ENCODE assay signal across 8 mouse cellular contexts in the genomic region with DNA sequence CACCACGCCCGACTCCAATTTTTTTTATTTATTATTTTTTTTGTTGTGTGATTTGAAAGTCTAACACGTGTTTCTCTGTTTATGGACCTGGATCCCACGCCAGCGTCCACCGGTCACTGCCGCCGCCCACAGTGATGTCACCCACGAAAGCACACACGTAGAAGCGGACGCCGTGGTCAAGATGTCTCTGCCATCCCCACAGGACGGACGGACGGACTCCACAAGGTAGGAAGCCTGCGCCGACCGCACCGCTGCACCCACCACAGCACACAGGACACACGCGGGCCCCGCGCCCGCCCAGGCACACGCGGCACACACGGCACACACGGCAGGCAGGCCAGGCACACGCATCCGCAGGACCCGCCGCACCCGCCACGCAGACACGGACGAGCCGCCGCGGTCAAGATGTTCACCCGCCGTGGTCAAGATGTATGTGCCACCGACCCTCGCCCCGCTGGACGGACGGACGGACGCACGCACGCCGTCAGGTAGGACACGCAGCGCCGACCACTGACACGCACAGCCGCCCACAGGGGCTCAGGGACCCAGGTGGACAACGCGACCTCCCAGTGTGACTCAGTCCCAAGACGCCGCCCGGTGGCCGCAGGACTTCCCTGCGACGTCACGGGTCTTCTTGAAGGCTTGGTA. TPM values are rescaled to one million over a fixed set of nuclear protein-coding genes. Genes with fewer than 3 reads are reported as not detected.
DNase-seq lines count a peak whose midpoint lies in the region; ATAC-seq and TF ChIP-seq lines count a peak whose summit lies in the region.
"Not testable (repeated sequence)": the region's sequence is repeated elsewhere in the genome, so short reads cannot be mapped to it uniquely, and the experiment has no call there.

No protein-coding gene starts in this region.

- not testable (repeated sequence) for TF ChIP-seq POLR2A in brain, embryonic 14.5 days (IDR thresholded peaks at IDR 0.05; ENCODE audit: borderline replicate concordance, extremely low read depth, insufficient read depth, insufficient read length, poor library complexity, severe bottlenecking)

- not testable (repeated sequence) for H3K9ac ChIP-seq in heart, embryonic 13.5 days; kidney, embryonic 16.5 days (replicated peaks; ENCODE audit: low read length); liver, embryonic 15.5 days

- TF ChIP-seq CTCF in brain, embryonic 14.5 days (IDR thresholded peaks at IDR 0.05; ENCODE audit: borderline replicate concordance, extremely low read depth, insufficient read depth, insufficient read length) = peak; percentile 25; the same call in 1 of the 2 replicates

- H3K27ac ChIP-seq in heart, embryonic 13.5 days (replicated peaks); kidney, embryonic 16.5 days (ENCODE audit: low read length); liver, embryonic 15.5 days (replicated peaks): not testable (repeated sequence)

- H3K4me2 ChIP-seq in heart, embryonic 13.5 days; kidney, embryonic 16.5 days (replicated peaks; ENCODE audit: low read depth, low read length); liver, embryonic 15.5 days: not testable (repeated sequence)

- H3K4me3 ChIP-seq in heart, embryonic 13.5 days; kidney, embryonic 16.5 days (ENCODE audit: low read length); liver, embryonic 15.5 days (replicated peaks): not testable (repeated sequence)

- not testable (repeated sequence) for H3K27me3 ChIP-seq in heart, embryonic 13.5 days (replicated peaks); kidney, embryonic 16.5 days (ENCODE audit: insufficient read depth, low read length); liver, embryonic 15.5 days

- ATAC-seq in erythroid progenitor cell, adult 5-6 weeks (replicated peaks; ENCODE audit: low FRiP score, poor library complexity, severe bottlenecking) = peak; percentile 58
- ATAC-seq in heart, embryonic 13.5 days (ENCODE audit: extremely low read depth, insufficient number of reproducible peaks, low FRiP score, low TSS enrichment) = peak; percentile 79
- peak; percentile 91 for ATAC-seq in kidney, embryonic 16.5 days (ENCODE audit: low FRiP score, low TSS enrichment)
- ATAC-seq in liver, embryonic 15.5 days (ENCODE audit: insufficient read depth) = peak; percentile 64

- WGBS in heart, embryonic 13.5 days = 85% methylated on average over 66 of the region's 66 CpGs
- 85% methylated on average over 66 of the region's 66 CpGs for WGBS in kidney, embryonic 16.5 days
- 78% methylated on average over 66 of the region's 66 CpGs for WGBS in liver, embryonic 15.5 days (ENCODE audit: insufficient replicate concordance)

- DNase-seq in CD4-positive helper T cell, adult 2 months (ENCODE audit: low read depth, low spot score) = peak; percentile 75
- DNase-seq in brain, embryonic 14.5 days (ENCODE audit: low read depth) = peak; percentile 73
- DNase-seq in neural tube, embryonic 10.5 days (ENCODE audit: extremely low spot score, low spot score) = peak; percentile 50
- peak; percentile 55 to 92 for DNase-seq in thymus, adult 18-20 months

- peaks cover 41% of the 10 kb centered on the region for H3K9me3 ChIP-seq in heart, embryonic 13.5 days
- peaks cover 30% of the 10 kb centered on the region for H3K9me3 ChIP-seq in kidney, embryonic 16.5 days (ENCODE audit: low read length)
- H3K9me3 ChIP-seq in liver, embryonic 15.5 days (replicated peaks) = not testable (repeated sequence)

- H3K4me1 ChIP-seq in heart, embryonic 13.5 days; kidney, embryonic 16.5 days (ENCODE audit: insufficient read depth, low read length); liver, embryonic 15.5 days (replicated peaks): not testable (repeated sequence)

- peaks cover 52% of the 10 kb centered on the region for H3K36me3 ChIP-seq in heart, embryonic 13.5 days
- H3K36me3 ChIP-seq in kidney, embryonic 16.5 days (ENCODE audit: insufficient read depth, low read length) = peaks cover 39% of the 10 kb centered on the region
- peaks cover 55% of the 10 kb centered on the region for H3K36me3 ChIP-seq in liver, embryonic 15.5 days (replicated peaks)

RNA-seq across cellular contexts. Expression of a gene that starts 9.2 kb away (rescaled TPM):
- 476 and 1,536 TPM in 2 replicates for polyA plus RNA-seq in brain, embryonic 14.5 days (2012; rRNA removed)
- 47.4 and 53.7 TPM in 2 replicates for total RNA-seq in erythroid progenitor cell, adult 5-6 weeks (2015; ENCODE audit: low replicate concordance)
- 67.6 and 103 TPM in 2 replicates for total RNA-seq in erythroid progenitor cell, adult 5-6 weeks (2017; ENCODE audit: low replicate concordance)
- 101 and 109 TPM in 2 replicates for polyA plus RNA-seq in heart, embryonic 13.5 days (2015; fragmentation: Nextera tagmentation; extraction: Ambion mirVana)
- 162 and 299 TPM in 2 replicates for polyA plus RNA-seq in kidney, embryonic 16.5 days (2015; fragmentation: Nextera tagmentation; extraction: Ambion mirVana)
- 66.4 and 85.9 TPM in 2 replicates for polyA plus RNA-seq in liver, embryonic 15.5 days (2015; fragmentation: Nextera tagmentation; extraction: Ambion mirVana)
